Mouse (Mus musculus) regulatory T cell (primary cell): ENCODE measurements at regions not wholly inside any gene's neighbourhood (a gene's known extent, or its start where the extent isn't known, plus 50 kb on each side); places are given as distances from the start of the nearest gene placed in this dataset.
"Not testable (repeated sequence)": the region's sequence is repeated elsewhere in the genome, so short reads cannot be mapped to it uniquely, and the experiment has no call there.

Experiments used
- in situ Hi-C: fragments of 300-600 bp; cut with MboI, MseI; formaldehyde crosslinking; loops from one replicate; pipeline ENCODE4 v1.15.1; 2025; ENCODE audit warnings: high pct_unique_total_duplicates

DNA sequence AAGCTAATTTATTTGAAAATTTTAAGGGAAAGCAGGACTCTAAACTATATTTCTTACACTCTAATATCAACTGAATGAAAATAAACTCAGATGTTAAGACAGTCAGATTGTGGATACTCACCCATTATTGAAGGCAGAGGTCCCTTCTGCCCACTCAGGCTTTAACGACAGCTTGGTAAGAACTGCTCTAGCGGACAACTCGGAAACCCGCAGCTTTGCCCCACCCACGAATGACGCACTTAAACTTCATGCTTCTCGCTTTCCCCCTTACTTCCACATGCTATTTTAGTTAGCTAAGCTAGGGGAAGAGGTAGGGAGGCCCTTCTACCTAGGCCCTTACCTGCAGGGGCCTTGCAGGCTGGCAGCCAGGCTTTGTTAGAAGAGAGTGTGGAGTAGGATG is 50.8 kb upstream of the Elmo1 start:
- in situ Hi-C loops: loop anchor here (10.0 kb wide), 1 partner anchor 255 kb away; no protein-coding TSS in a partner anchor

- in situ Hi-C loops: loop anchor here (10.0 kb wide), 1 partner anchor 256 kb away; no protein-coding TSS in a partner anchor
These were observed 51.9 kb upstream of the Elmo1 start for GRCm38 (mm10) chr13:20038463-20038862.

DNA sequence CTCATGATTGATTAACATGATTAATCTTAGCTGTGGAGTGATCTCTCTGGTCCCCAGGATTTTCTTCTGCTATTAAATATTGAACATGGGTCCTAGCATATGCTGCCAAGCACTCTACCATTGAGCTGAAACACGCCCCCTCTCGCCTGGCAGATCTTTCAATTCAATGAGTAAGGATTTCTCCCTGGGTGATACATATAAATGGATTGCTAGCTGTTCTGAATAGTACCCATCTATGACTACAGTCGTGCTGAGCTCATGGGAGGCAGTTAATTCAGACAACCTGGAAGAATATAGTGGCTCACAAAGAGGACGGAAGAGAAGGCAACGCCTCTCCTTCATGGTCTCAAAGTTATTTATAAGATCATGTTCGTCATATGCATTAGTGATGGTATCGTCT is 53.0 kb upstream of the Elmo1 start:
- in situ Hi-C loops: loop anchor here (10.0 kb wide), 1 partner anchor 257 kb away; no protein-coding TSS in a partner anchor

DNA sequence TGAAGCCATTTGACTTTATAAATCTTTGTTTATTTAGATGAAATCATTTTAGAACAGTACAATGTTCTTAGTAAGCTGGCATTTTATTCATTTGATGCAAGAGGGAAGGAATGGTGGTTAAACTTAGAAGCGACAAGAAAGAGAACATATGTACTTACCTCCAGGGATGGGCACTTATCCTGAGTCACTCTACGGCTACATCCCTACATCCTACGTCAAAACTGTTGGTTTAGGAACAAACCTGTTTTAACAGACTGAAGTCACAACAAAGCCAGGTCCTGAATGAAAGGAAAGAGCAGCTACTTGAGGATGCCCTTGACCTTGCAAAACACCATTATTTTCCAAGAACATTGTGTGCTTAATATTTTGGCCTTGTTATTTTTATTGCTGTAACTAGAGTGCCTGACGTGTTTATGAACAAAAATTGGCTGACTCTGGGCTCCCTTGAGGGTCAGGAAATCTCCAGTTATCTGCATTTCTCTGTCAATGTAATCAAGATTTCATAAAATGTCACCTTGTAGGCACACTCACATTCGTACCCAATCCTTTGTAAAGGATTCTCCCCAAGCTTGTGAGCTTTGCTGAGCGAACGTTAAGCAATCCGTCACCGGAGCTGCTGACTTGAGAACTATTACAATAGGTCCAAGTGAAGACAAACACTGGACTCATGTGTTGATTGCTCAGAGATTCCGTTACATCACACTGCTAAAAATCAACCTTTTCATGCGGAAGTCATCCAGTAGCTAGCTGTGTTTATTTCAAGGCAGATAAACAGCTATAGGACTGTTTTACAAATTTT is 56.3 kb upstream of the Elmo1 start:
- in situ Hi-C loops: loop anchor here (10.0 kb wide), 1 partner anchor 261 kb away; no protein-coding TSS in a partner anchor

GRCm38 (mm10) chr13:20031660-20032059 is 58.7 kb upstream of the Elmo1 start:
- in situ Hi-C loops: loop anchor here (10.0 kb wide), 1 partner anchor 263 kb away; no protein-coding TSS in a partner anchor

- in situ Hi-C loops: loop anchor here (10.0 kb wide), 1 partner anchor 264 kb away; no protein-coding TSS in a partner anchor
These were observed 59.3 kb upstream of the Elmo1 start for GRCm38 (mm10) chr13:20031082-20031481.

- in situ Hi-C loops: no loop called here
These were observed 63.8 kb upstream of the Elmo1 start for GRCm38 (mm10) chr13:20026612-20027011.

- in situ Hi-C loops: not testable (repeated sequence)
These were observed 73.9 kb upstream of the Elmo1 start for GRCm38 (mm10) chr13:20016454-20016853.

DNA sequence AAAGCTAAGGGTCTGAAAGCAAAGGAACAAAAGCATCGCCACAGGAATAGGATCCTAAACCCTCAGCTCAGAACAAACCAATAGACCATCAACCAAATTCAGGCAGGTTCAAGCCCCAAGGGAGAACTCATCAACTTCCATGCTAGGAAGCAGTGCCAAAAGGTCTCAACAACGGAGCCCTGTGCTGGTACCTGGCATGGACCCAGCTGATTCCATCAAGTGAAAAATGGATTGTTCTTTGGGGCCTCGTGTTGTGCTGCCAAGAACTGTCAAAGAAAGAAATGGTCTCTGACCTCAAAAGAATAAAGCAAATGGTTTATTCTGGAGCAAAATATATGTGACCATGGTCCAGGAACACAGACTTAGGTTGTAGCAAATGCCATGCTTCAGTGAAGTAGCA is 77.8 kb upstream of the Elmo1 start:
- in situ Hi-C loops: no loop called here

GRCm38 (mm10) chr13:20009164-20009563 is 81.2 kb upstream of the Elmo1 start:
- in situ Hi-C loops: no loop called here

GRCm38 (mm10) chr13:20007561-20007960 is 82.8 kb upstream of the Elmo1 start:
- in situ Hi-C loops: no loop called here

DNA sequence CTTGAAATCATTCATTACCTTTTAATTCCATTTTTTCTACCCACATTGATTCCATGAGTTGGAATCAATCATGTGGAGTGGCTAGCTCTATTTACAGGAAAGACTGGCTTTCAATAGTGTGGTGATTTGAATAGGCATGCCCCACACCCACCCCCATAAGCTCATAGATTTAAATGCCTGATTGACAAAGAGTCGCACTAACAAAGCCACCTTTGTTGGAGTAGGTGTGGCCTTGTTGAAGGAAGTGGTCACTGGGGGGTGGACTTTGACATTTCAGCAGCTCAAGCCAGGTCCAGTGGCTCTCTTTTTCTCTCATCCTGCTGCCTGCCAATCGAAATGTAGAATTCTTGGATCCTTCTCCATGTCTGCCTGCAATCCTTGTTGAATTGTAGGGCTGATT is 92.8 kb upstream of the Elmo1 start:
- in situ Hi-C loops: no loop called here

DNA sequence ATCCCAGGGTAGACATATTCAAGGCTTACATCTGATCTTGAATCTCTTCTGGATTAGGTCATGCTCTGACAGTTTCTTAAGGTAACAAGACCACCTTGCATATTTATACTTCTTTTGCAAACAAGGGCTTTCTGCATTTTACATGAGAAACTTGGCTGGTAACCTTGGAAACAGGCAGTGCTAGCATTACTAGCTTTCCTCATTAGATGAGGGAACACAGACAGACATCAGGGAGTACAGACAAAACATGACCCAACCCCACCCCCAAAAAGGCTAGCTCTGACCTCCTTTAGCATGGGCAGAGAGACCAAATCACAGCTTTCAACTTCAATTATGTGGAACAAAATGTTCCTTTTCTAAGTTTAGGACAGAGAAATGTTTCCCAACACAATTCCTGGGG is 114.8 kb upstream of the Elmo1 start:
- in situ Hi-C loops: no loop called here

- in situ Hi-C loops: no loop called here
These were observed 123.8 kb upstream of the Elmo1 start for GRCm38 (mm10) chr13:19966566-19966965.

- in situ Hi-C loops: no loop called here
These were observed 127.4 kb upstream of the Elmo1 start for GRCm38 (mm10) chr13:19963031-19963430.

DNA sequence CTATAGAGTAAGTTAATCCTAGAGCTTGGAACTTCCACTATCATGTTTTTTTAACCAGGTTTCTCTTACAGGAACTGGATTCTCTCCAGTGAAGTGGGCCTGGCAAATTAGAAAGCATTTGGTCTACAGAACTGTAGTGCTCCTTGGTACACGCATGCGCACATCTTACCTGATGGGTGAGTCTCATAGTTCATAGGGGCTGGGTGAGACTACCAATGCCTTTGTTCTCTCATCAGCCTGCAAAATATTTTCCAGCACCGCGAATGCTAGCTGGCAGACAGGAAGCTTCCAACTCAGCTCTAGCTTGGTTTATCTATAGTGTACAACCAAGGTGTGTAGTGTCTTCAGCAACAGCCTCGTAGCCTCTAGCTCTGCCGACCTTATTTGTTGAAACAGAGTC is 104.7 kb upstream of the Gpr141 start:
- in situ Hi-C loops: no loop called here

- in situ Hi-C loops: no loop called here
These were observed 103.8 kb upstream of the Gpr141 start for GRCm38 (mm10) chr13:19927807-19928206.

DNA sequence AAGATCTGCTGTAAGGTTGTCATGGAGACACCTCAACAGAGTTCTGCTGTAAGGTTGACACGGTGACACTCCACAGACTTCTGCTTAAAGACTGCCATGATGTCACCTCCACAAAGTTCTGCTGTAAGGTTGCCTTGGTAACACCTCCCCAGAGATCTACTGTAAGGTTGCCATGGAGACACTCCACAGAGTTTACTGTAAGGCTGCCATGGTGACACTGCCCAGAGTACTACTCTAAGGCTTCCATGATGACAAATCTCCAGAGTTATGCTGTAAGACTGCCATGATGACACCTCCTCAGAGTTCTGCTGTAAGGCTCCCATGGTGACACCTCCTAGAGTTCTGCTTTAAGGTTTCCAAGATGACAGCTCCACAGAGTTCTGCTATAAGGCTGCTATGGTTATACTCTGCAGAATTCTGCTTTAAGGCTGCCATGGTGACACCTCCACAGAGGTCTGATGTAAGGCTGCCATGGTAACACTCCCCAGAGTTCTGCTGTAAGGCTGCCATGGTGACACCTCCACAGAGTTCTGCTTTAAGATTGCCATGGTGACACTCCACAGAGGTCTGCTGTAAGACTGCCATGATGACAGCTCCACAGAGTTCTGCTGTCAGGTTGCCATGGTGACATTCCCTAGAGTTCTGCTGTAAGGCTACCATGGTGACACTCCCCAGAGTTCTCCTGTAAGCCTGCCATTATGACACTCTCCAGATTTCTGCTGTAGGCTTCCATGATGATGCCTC is 97.2 kb upstream of the Gpr141 start:
- in situ Hi-C loops: no loop called here

- in situ Hi-C loops: no loop called here
These were observed 88.0 kb upstream of the Gpr141 start for GRCm38 (mm10) chr13:19911860-19912584.

DNA sequence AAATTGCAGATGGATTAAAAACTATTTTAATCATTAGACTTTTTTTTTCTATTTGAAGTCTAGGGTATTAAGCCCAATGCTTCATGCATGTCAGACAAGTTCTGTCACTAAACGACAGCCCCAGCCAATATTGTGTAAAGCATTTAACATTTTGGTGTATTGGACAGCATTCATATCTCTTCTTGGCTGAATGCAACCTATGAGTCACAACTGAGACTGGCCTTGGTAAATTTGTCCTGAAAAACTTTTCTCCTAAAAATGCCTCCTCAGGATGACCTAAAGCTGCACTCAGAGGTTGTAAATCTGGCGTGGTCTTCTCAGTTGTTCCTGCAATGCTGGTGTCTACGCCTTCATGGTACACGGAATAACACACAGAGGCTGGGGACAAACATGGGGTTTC is 78.7 kb upstream of the Gpr141 start:
- in situ Hi-C loops: no loop called here

GRCm38 (mm10) chr13:19897191-19897590 is 73.1 kb upstream of the Gpr141 start:
- in situ Hi-C loops: no loop called here
